Mouse (Mus musculus): Measurements from ENCODE around the gene Krt34.

DNA sequence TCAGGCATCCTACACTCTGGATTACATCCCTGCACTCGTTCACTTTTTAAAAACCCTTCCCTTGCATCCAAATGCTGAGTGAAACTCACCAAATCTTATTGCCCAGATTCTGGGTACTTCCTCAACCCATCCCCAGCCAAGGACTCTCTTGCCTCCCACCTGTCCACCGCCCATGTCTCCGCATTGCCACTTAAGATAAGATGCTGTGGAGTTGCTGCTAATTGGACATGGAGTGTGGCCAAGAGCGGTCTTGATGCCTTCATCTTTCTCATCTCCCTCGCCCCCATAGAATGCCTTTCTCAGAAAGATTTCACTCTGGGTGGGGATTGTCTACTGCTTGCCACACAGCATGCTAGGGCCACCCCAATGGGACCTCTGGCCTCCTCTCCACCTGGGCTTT lies 33.0 kb downstream of the Krt34 start:
- no peak for TF ChIP-seq CHD2 (IDR thresholded peaks at IDR 0.05; ENCODE audit: low read depth, low read length)
- TF ChIP-seq ZNF384 (IDR thresholded peaks at IDR 0.05; ENCODE audit: low read depth, low read length) = no peak
- no peak for TF ChIP-seq HCFC1 (IDR thresholded peaks at IDR 0.05; ENCODE audit: borderline replicate concordance, insufficient read depth, low read length)
- TF ChIP-seq ZC3H11A (IDR thresholded peaks at IDR 0.05; ENCODE audit: borderline replicate concordance, low read depth, low read length) = no peak

Measured in ES-E14 (cell line).